Mouse (Mus musculus) gastrocnemius, adult 8-10 months (tissue): Measurements from ENCODE around the gene Tead1. TPM values are rescaled to one million over a fixed set of nuclear protein-coding genes. Genes with fewer than 3 reads are reported as not detected.

Experiments
- DNase-seq, 2 experiments: peaks; one replicate each; pipeline ENCODE4 v3.0.0; 2022; ENCODE audit warnings: low spot score in 2 of 2
- total RNA-seq, 4 experiments: library from RNA; stranded (reverse); gene quantifications; 2 replicates each; pipeline ENCODE4 v1.2.4; 2022

The Tead1 gene
- total RNA-seq: 100 to 1,000 TPM; 165 to 271 (median 210) TPM

- peak; percentile 86 to 88 for DNase-seq
Measured at GRCm38 (mm10) chr7:112679171-112679512, at the start of gene Tead1. Gene Tead1 (plus strand): TSS chr7:112679318.

- DNase-seq: no peak
Measured at GRCm38 (mm10) chr7:112634505-112635213, 44.5 kb upstream of the Tead1 start.

GRCm38 (mm10) chr7:112635936-112636335 is 43.2 kb upstream of the Tead1 start:
- DNase-seq: no peak

- DNase-seq: no peak
Measured at GRCm38 (mm10) chr7:112643866-112644543, 35.1 kb upstream of the Tead1 start.

- DNase-seq: peak; percentile 8 to 54
Measured at GRCm38 (mm10) chr7:112644701-112645100, 34.4 kb upstream of the Tead1 start.

GRCm38 (mm10) chr7:112645724-112646123 is 33.4 kb upstream of the Tead1 start:
- DNase-seq: no peak

GRCm38 (mm10) chr7:112647417-112647816 is 31.7 kb upstream of the Tead1 start:
- DNase-seq: no peak

GRCm38 (mm10) chr7:112656141-112656662 is 22.9 kb upstream of the Tead1 start:
- DNase-seq: no peak

- no peak for DNase-seq
Measured at GRCm38 (mm10) chr7:112658939-112659338, 20.2 kb upstream of the Tead1 start.

GRCm38 (mm10) chr7:112659816-112660215 is 19.3 kb upstream of the Tead1 start:
- no peak for DNase-seq

- no peak for DNase-seq
Measured at GRCm38 (mm10) chr7:112660325-112660724, 18.8 kb upstream of the Tead1 start.

- no peak for DNase-seq
Measured at GRCm38 (mm10) chr7:112662398-112663313, 16.5 kb upstream of the Tead1 start.

- DNase-seq: no peak
Measured at GRCm38 (mm10) chr7:112663314-112663966, 15.7 kb upstream of the Tead1 start.

GRCm38 (mm10) chr7:112669993-112670392 is 9.1 kb upstream of the Tead1 start:
- DNase-seq: no peak

GRCm38 (mm10) chr7:112678418-112679170 is 524 bp upstream of the Tead1 start:
- peak in 1 of 2 experiments; percentile 38 for DNase-seq

GRCm38 (mm10) chr7:112679513-112680245 is 561 bp downstream of the Tead1 start:
- DNase-seq: peak; percentile 38 to 45

- peak; percentile 39 to 47 for DNase-seq
Measured at GRCm38 (mm10) chr7:112680498-112681251, 1.6 kb downstream of the Tead1 start.

- DNase-seq: no peak
Measured at GRCm38 (mm10) chr7:112684626-112685561, 5.8 kb downstream of the Tead1 start.
